ENCODE assay signal across 9 mouse cellular contexts in genomic region chr17:6744366-6744765, GRCm38 (mm10). TPM values are rescaled to one million over a fixed set of nuclear protein-coding genes. Genes with fewer than 3 reads are reported as not detected.
DNase-seq lines count a peak whose midpoint lies in the region; ATAC-seq and TF ChIP-seq lines count a peak whose summit lies in the region.
"Had no signal": no experiment of that assay in that cellular context is flagged by ENCODE, and none has a peak within 500 bp of the region (broad histone marks: within the 10 kb centered on the region; RNA-seq: fewer than 3 reads in every experiment).

No protein-coding gene starts in this region.

- H3K9ac ChIP-seq in kidney, embryonic 14.5 days (ENCODE audit: low read depth, low read length): peak overlapping the region; percentile 23; the same call in 1 of the 2 replicates
- no peak overlapping the region for H3K9ac ChIP-seq in MEL (ENCODE audit: control insufficient read depth, low read depth, low read length, poor library complexity, severe bottlenecking)
- no peak overlapping the region for H3K9ac ChIP-seq in kidney, postnatal 0 days (ENCODE audit: low read depth, low read length)

- H3K9me3 ChIP-seq in kidney, embryonic 14.5 days (ENCODE audit: control insufficient read depth, low read length): no peaks in the 10 kb centered on the region
- no peaks in the 10 kb centered on the region for H3K9me3 ChIP-seq in MEL (replicated peaks; ENCODE audit: insufficient read depth, low read length)
- no peaks in the 10 kb centered on the region for H3K9me3 ChIP-seq in kidney, postnatal 0 days (replicated peaks; ENCODE audit: low read length)

- intact Hi-C loops in left cerebral cortex, postnatal 36 days (cut with DNase I): no loop called here

- no peak for TF ChIP-seq EP300 in MEL (IDR thresholded peaks at IDR 0.05; ENCODE audit: low read depth in 1 of 2, low read length in 2 of 2)

- no peak overlapping the region for H3K4me2 ChIP-seq in kidney, embryonic 14.5 days (replicated peaks; ENCODE audit: low read depth, low read length)
- H3K4me2 ChIP-seq in kidney, postnatal 0 days (ENCODE audit: low read length): no peak overlapping the region

- DNase-seq in adrenal gland, adult (ENCODE audit: inconsistent age in 2 of 2, low spot score in 1 of 2): peak; percentile 1 to 16
- no peak for DNase-seq in adrenal gland, postnatal 14 days
- no peak for DNase-seq in kidney, postnatal 36 days
- DNase-seq in MEL (ENCODE audit: low read depth, low spot score): no peak
- no peak for DNase-seq in kidney, postnatal 0 days (ENCODE audit: low spot score)
- DNase-seq in left cerebral cortex, postnatal 36 days (ENCODE audit: low spot score in 2 of 2): no peak

- peak overlapping the region; percentile 78 for H3K27ac ChIP-seq in kidney, embryonic 14.5 days (ENCODE audit: low read depth, low read length)
- H3K27ac ChIP-seq in MEL (ENCODE audit: control insufficient read depth, low read depth, low read length): peak overlapping the region; percentile 14; the same call in 1 of the 2 replicates
- peak overlapping the region; percentile 48 for H3K27ac ChIP-seq in kidney, postnatal 0 days
- H3K27ac ChIP-seq: layer of hippocampus, adult 2 months had no signal

- 40% methylated on average over 9 of the region's 9 CpGs for WGBS in kidney, embryonic 14.5 days
- WGBS in kidney, postnatal 0 days: 45% methylated on average over 9 of the region's 9 CpGs

- ATAC-seq in kidney, embryonic 14.5 days (ENCODE audit: low FRiP score, low TSS enrichment): no peak
- ATAC-seq in kidney, postnatal 0 days (replicated peaks; ENCODE audit: low FRiP score, low read depth): no peak
- ATAC-seq in megakaryocyte, adult 5-6 weeks (ENCODE audit: poor library complexity, severe bottlenecking): no peak

- no peak for TF ChIP-seq POLR2A in MEL (IDR thresholded peaks at IDR 0.05; ENCODE audit: control insufficient read depth in 1 of 2, insufficient read depth in 1 of 2, low read depth in 1 of 2, low read length in 2 of 2, poor library complexity in 1 of 2)

- H3K4me1 ChIP-seq in kidney, embryonic 14.5 days (ENCODE audit: control insufficient read depth, insufficient read depth, low read length): peaks cover 57% of the 10 kb centered on the region
- H3K4me1 ChIP-seq in MEL (ENCODE audit: control insufficient read depth in 1 of 2, insufficient read depth in 2 of 2, low read length in 2 of 2): peaks cover 3 to 10% of the 10 kb centered on the region in 2 experiments
- peaks cover 32% of the 10 kb centered on the region for H3K4me1 ChIP-seq in kidney, postnatal 0 days (replicated peaks; ENCODE audit: insufficient read depth, low read length)

- H3K4me3 ChIP-seq in kidney, embryonic 14.5 days (ENCODE audit: low read length): no peak overlapping the region
- H3K4me3 ChIP-seq in MEL (ENCODE audit: control insufficient read depth in 1 of 2, insufficient read depth in 1 of 2, low read depth in 2 of 2, low read length in 2 of 2): no peak overlapping the region
- H3K4me3 ChIP-seq in kidney, postnatal 0 days (replicated peaks; ENCODE audit: low read depth, low read length): no peak overlapping the region
- H3K4me3 ChIP-seq: layer of hippocampus, adult 2 months had no signal

- H3K36me3 ChIP-seq in kidney, embryonic 14.5 days (ENCODE audit: control insufficient read depth, insufficient read depth, low read length): peaks cover 48% of the 10 kb centered on the region
- H3K36me3 ChIP-seq in MEL (ENCODE audit: control insufficient read depth in 1 of 2, insufficient read depth in 2 of 2, low read length in 2 of 2): peaks cover 3 to 9% of the 10 kb centered on the region in 2 experiments; a peak in 3 of 4 replicates
- peaks cover 32% of the 10 kb centered on the region for H3K36me3 ChIP-seq in kidney, postnatal 0 days (ENCODE audit: insufficient read depth, low read length)

- H3K27me3 ChIP-seq in kidney, embryonic 14.5 days (ENCODE audit: control insufficient read depth, insufficient read depth, low read length): no peaks in the 10 kb centered on the region
- H3K27me3 ChIP-seq in MEL (ENCODE audit: control insufficient read depth in 1 of 2, insufficient read depth in 2 of 2, low read length in 2 of 2): no peaks in the 10 kb centered on the region
- H3K27me3 ChIP-seq in kidney, postnatal 0 days (ENCODE audit: insufficient read depth, low read length): no peaks in the 10 kb centered on the region

- TF ChIP-seq RAD21 in MEL (IDR thresholded peaks at IDR 0.05; ENCODE audit: low read depth, low read length): no peak

- no peak for TF ChIP-seq CTCF in MEL (IDR thresholded peaks at IDR 0.05 in 2 of 3, conservative IDR thresholded peaks at IDR 0.05 in 1 of 3; ENCODE audit: control insufficient read depth in 1 of 3, insufficient read depth in 1 of 3, low read depth in 2 of 3, low read length in 3 of 3, poor library complexity in 1 of 3, severe bottlenecking in 1 of 3)
- TF ChIP-seq CTCF in kidney, postnatal 0 days (IDR thresholded peaks at IDR 0.05; ENCODE audit: low read depth): no peak

- H3K79me2 ChIP-seq in MEL (ENCODE audit: control insufficient read depth, insufficient read depth, low read length, poor library complexity): no peaks in the 10 kb centered on the region

TF ChIP-seq in MEL, 35 proteins besides CTCF, POLR2A, EP300 and RAD21:
- no peak for TF ChIP-seq CHD1 (IDR thresholded peaks at IDR 0.05; ENCODE audit: low read depth, low read length)
- TF ChIP-seq ZKSCAN1 (IDR thresholded peaks at IDR 0.05; ENCODE audit: low read depth, low read length): no peak
- no peak for TF ChIP-seq UBTF (IDR thresholded peaks at IDR 0.05; ENCODE audit: borderline replicate concordance, insufficient read depth, low read depth, low read length)
- TF ChIP-seq USF2 (IDR thresholded peaks at IDR 0.05; ENCODE audit: borderline replicate concordance in 1 of 2, insufficient read depth in 1 of 2, low read depth in 1 of 2, low read length in 2 of 2): no peak

RNA-seq across cellular contexts. Expression of gene Ezr, which starts 38.2 kb away (rescaled TPM):
- total RNA-seq in adrenal gland, postnatal 14 days (2021): 23.6 and 30.5 TPM in 2 replicates
- 96.7 and 158 TPM in 2 replicates for polyA plus RNA-seq in kidney, embryonic 14.5 days (2014; fragmentation: Nextera tagmentation; extraction: Ambion mirVana)
- 43.0 and 48.7 TPM in 2 replicates for total RNA-seq in MEL (2012; rRNA removed)
- 10 to 100 TPM in 1 of 2 experiments, not detected in 1; 88.7 TPM for polyA plus RNA-seq in MEL (2012; ENCODE audit: insufficient read depth in 1 of 2, insufficient read length in 2 of 2, low read depth in 1 of 2, low replicate concordance in 2 of 2, missing spikeins in 1 of 2)
- polyA plus RNA-seq in kidney, postnatal 0 days (2015; fragmentation: Nextera tagmentation; extraction: Ambion mirVana): 281 and 313 TPM in 2 replicates
- total RNA-seq in left cerebral cortex, postnatal 36 days (2021): 10 to 100 TPM; 51.1 to 51.8 TPM
- total RNA-seq in megakaryocyte, adult 5-6 weeks (2015): 45.8 and 49.8 TPM in 2 replicates
- 130 and 175 TPM in 2 replicates for total RNA-seq in megakaryocyte, adult 5-6 weeks (2017)

Comparison
In these comparisons a context has a peak if more than half of its experiments do, and no peak if none do; other contexts are left out.
1. DNase-seq: peak in adrenal gland, adult (2 of 2); none in adrenal gland, postnatal 14 days (single experiment), kidney, postnatal 36 days (0 of 2), MEL (single experiment), kidney, postnatal 0 days (single experiment) and left cerebral cortex, postnatal 36 days (0 of 2).
2. H3K27ac ChIP-seq: peak in every context shown above with its lines; median percentile 78 in kidney, embryonic 14.5 days; 48 in kidney, postnatal 0 days; 14 in MEL.